Mouse (Mus musculus) kidney, embryonic 15.5 days (tissue): Measurements from ENCODE around the gene Rrp36. TPM values are rescaled to one million over a fixed set of nuclear protein-coding genes. Genes with fewer than 3 reads are reported as not detected.
A peak's percentile ranks its signal among the peaks of the same experiment; 100 is the strongest.

Source experiments
- ATAC-seq: fragments of 200-750 bp; cut with Nextera tagmentation; replicated peaks from 2 replicates; pipeline ENCODE4 v1.8.0; 2017; ENCODE audit warnings: moderate TSS enrichment; ENCODE audit not compliant: low FRiP score
- H3K27ac ChIP-seq: fragments of 300-500 bp; sonication (generic); 2 replicates; pipeline ENCODE4 v1.5.1; 2015; ENCODE audit warnings: mild to moderate bottlenecking, inconsistent platforms
- H3K27me3 ChIP-seq: fragments of 300-500 bp; sonication (generic); 2 replicates; pipeline ENCODE4 v1.6.1; 2015; ENCODE audit warnings: inconsistent platforms
- H3K36me3 ChIP-seq: fragments of 300-500 bp; sonication (generic); 2 replicates; pipeline ENCODE4 v1.6.1; 2015; ENCODE audit warnings: inconsistent platforms
- H3K4me1 ChIP-seq: fragments of 300-500 bp; sonication (generic); 2 replicates; pipeline ENCODE4 v1.6.1; 2015; ENCODE audit warnings: inconsistent platforms
- H3K4me2 ChIP-seq: fragments of 300-500 bp; sonication (generic); 2 replicates; pipeline ENCODE4 v1.6.1; 2015; ENCODE audit warnings: moderate library complexity, mild to moderate bottlenecking, inconsistent platforms
- H3K4me3 ChIP-seq: fragments of 300-500 bp; sonication (generic); replicated peaks from 2 replicates; pipeline ENCODE4 v1.5.1; 2015; ENCODE audit warnings: mild to moderate bottlenecking, inconsistent platforms
- H3K9ac ChIP-seq: fragments of 300-500 bp; sonication (generic); 2 replicates; pipeline ENCODE4 v1.6.1; 2015; ENCODE audit warnings: mild to moderate bottlenecking, inconsistent platforms
- H3K9me3 ChIP-seq: fragments of 300-500 bp; sonication (generic); replicated peaks from 2 replicates; pipeline ENCODE4 v1.6.1; 2016; ENCODE audit warnings: inconsistent platforms
- WGBS: fragments of 180-500 bp; shearing (Covaris S2); methylation state at CpG from one replicate; pipeline ENCODE4 v1.1.7; 2015; ENCODE audit warnings: mixed read lengths; 5-methylcytosine and 5-hydroxymethylcytosine counted together
- polyA plus RNA-seq: library from polyadenylated mRNA; unstranded; fragments of >200 nt; fragmentation: Nextera tagmentation; extraction: Ambion mirVana; gene quantifications from 2 replicates; pipeline ENCODE4 v1.2.1, GENCODE M21; 2015

Gene Rrp36
- polyA plus RNA-seq, 1 experiment from 2014 or later, result 65.4 TPM

- Histone ChIP-seq H3K27me3 (no peaks in the 10 kb centered on the region), H3K9ac (peak overlapping the region; percentile 80), H3K9me3 (no peaks in the 10 kb centered on the region), H3K27ac (peak overlapping the region; percentile 98; the same call in 1 of the 2 replicates), H3K4me3 (peak overlapping the region; percentile 74), H3K4me2 (peak overlapping the region; percentile 80), H3K4me1 (peaks cover 56% of the 10 kb centered on the region), H3K36me3 (peaks cover 55% of the 10 kb centered on the region)
- ATAC-seq, result no peak
- 57% methylated on average over 20 of the region's 20 CpGs for WGBS
Measured at GRCm38 (mm10) chr17:46651755-46652547, 22.2 kb downstream of the Rrp36 start.

GRCm38 (mm10) chr17:46651292-46651691 is 22.9 kb downstream of the Rrp36 start:
- H3K4me2 ChIP-seq, result peak overlapping the region; percentile 80
- WGBS, result 63% methylated on average over 17 of the region's 17 CpGs
- H3K27me3 ChIP-seq, result no peaks in the 10 kb centered on the region
- peaks cover 49% of the 10 kb centered on the region for H3K36me3 ChIP-seq
- H3K4me3 ChIP-seq, result peak overlapping the region; percentile 74
- ATAC-seq, result no peak
- H3K4me1 ChIP-seq, result peaks cover 55% of the 10 kb centered on the region
- peak overlapping the region; percentile 80 for H3K9ac ChIP-seq
- H3K9me3 ChIP-seq, result no peaks in the 10 kb centered on the region
- H3K27ac ChIP-seq, result peak overlapping the region; percentile 98

- Histone ChIP-seq H3K36me3 (peaks cover 40% of the 10 kb centered on the region), H3K4me1 (peaks cover 48% of the 10 kb centered on the region), H3K27me3 (no peaks in the 10 kb centered on the region), H3K9me3 (no peaks in the 10 kb centered on the region), H3K4me2 (peak within 1 kb of the TSS; percentile 80), H3K9ac (peak within 1 kb of the TSS; percentile 80), H3K27ac (peak within 1 kb of the TSS; percentile 98), H3K4me3 (peak within 1 kb of the TSS; percentile 74)
- peak; percentile 94 for ATAC-seq
- WGBS, result 1% methylated on average over 55 of the region's 58 CpGs
Measured at GRCm38 (mm10) chr17:46650232-46651031, 23.7 kb downstream of the Rrp36 start, which contains the start of gene Cul7. Gene Cul7, plus strand, starts transcription at chr17:46650337.

- WGBS, result 28% methylated on average over 15 of the region's 15 CpGs
- no peaks in the 10 kb centered on the region for H3K27me3 ChIP-seq
- H3K36me3 ChIP-seq, result peaks cover 36% of the 10 kb centered on the region
- peak overlapping the region; percentile 98 for H3K27ac ChIP-seq
- peak overlapping the region; percentile 74 for H3K4me3 ChIP-seq
- no peak for ATAC-seq
- H3K4me1 ChIP-seq, result peaks cover 53% of the 10 kb centered on the region
- H3K4me2 ChIP-seq, result peak overlapping the region; percentile 80
- H3K9me3 ChIP-seq, result no peaks in the 10 kb centered on the region
- peak overlapping the region; percentile 24 for H3K9ac ChIP-seq
Measured at GRCm38 (mm10) chr17:46649811-46650210, 24.3 kb downstream of the Rrp36 start.

- Histone ChIP-seq H3K4me2 (no peak overlapping the region), H3K9ac (no peak overlapping the region), H3K36me3 (peaks cover 22% of the 10 kb centered on the region), H3K9me3 (no peaks in the 10 kb centered on the region), H3K4me1 (peaks cover 56% of the 10 kb centered on the region), H3K27me3 (no peaks in the 10 kb centered on the region), H3K27ac (no peak overlapping the region), H3K4me3 (no peak overlapping the region)
- WGBS, result 89% methylated on average over 9 of the region's 9 CpGs
- no peak for ATAC-seq
Measured at GRCm38 (mm10) chr17:46648436-46648835, 25.7 kb downstream of the Rrp36 start.

- Histone ChIP-seq H3K9me3 (no peaks in the 10 kb centered on the region), H3K27ac (no peak overlapping the region), H3K27me3 (no peaks in the 10 kb centered on the region), H3K4me2 (peak overlapping the region; percentile 76; the same call in 1 of the 2 replicates), H3K4me3 (peak overlapping the region; percentile 89), H3K36me3 (peaks cover 17% of the 10 kb centered on the region), H3K9ac (no peak overlapping the region), H3K4me1 (peaks cover 46% of the 10 kb centered on the region)
- ATAC-seq, result no peak
- WGBS, result 91% methylated on average over 7 of the region's 7 CpGs
Measured at GRCm38 (mm10) chr17:46647279-46647678, 26.9 kb downstream of the Rrp36 start.

- Histone ChIP-seq H3K27me3 (no peaks in the 10 kb centered on the region), H3K27ac (peak overlapping the region; percentile 84), H3K4me3 (peak overlapping the region; percentile 89), H3K9me3 (no peaks in the 10 kb centered on the region), H3K36me3 (peaks cover 27% of the 10 kb centered on the region), H3K9ac (peak overlapping the region; percentile 78), H3K4me2 (peak overlapping the region; percentile 76), H3K4me1 (peaks cover 36% of the 10 kb centered on the region)
- no peak for ATAC-seq
- under 1% methylated on average over 19 of the region's 19 CpGs for WGBS
Measured at GRCm38 (mm10) chr17:46646322-46646662, 27.9 kb downstream of the Rrp36 start.

GRCm38 (mm10) chr17:46645561-46646321 is 28.4 kb downstream of the Rrp36 start, which contains the start of the genes Klc4 and Mrpl2:
Gene Klc4, minus strand, starts transcription at chr17:46646022.
Gene Mrpl2, plus strand, starts transcription at chr17:46646229.
- peak within 1 kb of the TSS; percentile 89 for H3K4me3 ChIP-seq
- peak within 1 kb of the TSS; percentile 78 for H3K9ac ChIP-seq
- WGBS, result under 1% methylated on average over 53 of the region's 53 CpGs

GRCm38 (mm10) chr17:46644916-46645475 is 29.2 kb downstream of the Rrp36 start:
- Histone ChIP-seq H3K36me3 (peaks cover 40% of the 10 kb centered on the region), H3K4me3 (peak overlapping the region; percentile 89), H3K9ac (peak overlapping the region; percentile 71), H3K27me3 (no peaks in the 10 kb centered on the region), H3K27ac (peak overlapping the region; percentile 85), H3K9me3 (no peaks in the 10 kb centered on the region), H3K4me1 (peaks cover 32% of the 10 kb centered on the region), H3K4me2 (peak overlapping the region; percentile 93)
- WGBS, result 3% methylated on average over 11 of the region's 11 CpGs
- peak; percentile 30 for ATAC-seq

More at GRCm38 (mm10) chr17:46645561-46646321, 28.4 kb downstream of the Rrp36 start, which contains the start of the genes Klc4 and Mrpl2:
- peaks cover 31% of the 10 kb centered on the region for H3K4me1 ChIP-seq
- H3K36me3 ChIP-seq, result peaks cover 33% of the 10 kb centered on the region
- peak within 1 kb of the TSS; percentile 85 for H3K27ac ChIP-seq
- no peaks in the 10 kb centered on the region for H3K9me3 ChIP-seq
- H3K27me3 ChIP-seq, result no peaks in the 10 kb centered on the region
- ATAC-seq, result peak; percentile 74
- peak within 1 kb of the TSS; percentile 93 for H3K4me2 ChIP-seq

GRCm38 (mm10) chr17:46644152-46644805 is 29.9 kb downstream of the Rrp36 start:
- 81% methylated on average over 12 of the region's 12 CpGs for WGBS
- no peak for ATAC-seq
- Histone ChIP-seq H3K4me1 (peaks cover 32% of the 10 kb centered on the region), H3K9me3 (no peaks in the 10 kb centered on the region), H3K36me3 (peaks cover 46% of the 10 kb centered on the region), H3K9ac (peak overlapping the region; percentile 71; the same call in 1 of the 2 replicates), H3K27me3 (no peaks in the 10 kb centered on the region), H3K4me3 (peak overlapping the region; percentile 89), H3K4me2 (peak overlapping the region; percentile 93), H3K27ac (peak overlapping the region; percentile 85)

- H3K9me3 ChIP-seq, result no peaks in the 10 kb centered on the region
- H3K4me2 ChIP-seq, result no peak overlapping the region
- no peak overlapping the region for H3K27ac ChIP-seq
- H3K9ac ChIP-seq, result no peak overlapping the region
- no peaks in the 10 kb centered on the region for H3K27me3 ChIP-seq
- peaks cover 39% of the 10 kb centered on the region for H3K36me3 ChIP-seq
- H3K4me3 ChIP-seq, result no peak overlapping the region
- WGBS, result 90% methylated on average over 17 of the region's 17 CpGs
- H3K4me1 ChIP-seq, result peaks cover 34% of the 10 kb centered on the region
- ATAC-seq, result no peak
Measured at GRCm38 (mm10) chr17:46642060-46642459, 32.1 kb downstream of the Rrp36 start.
